Mouse (Mus musculus) G1E (cell line): ENCODE data around the gene Lsr.
"Not testable (repeated sequence)": the region's sequence is repeated elsewhere in the genome, so short reads cannot be mapped to it uniquely, and the experiment has no call there.

ENCODE experiments used
- CTCF ChIP-seq: IDR thresholded peaks from 2 replicates; pipeline ENCODE4 v1.5.1; 2012; ENCODE audit warnings: low read depth, low read length, inconsistent platforms, mixed read lengths
- POLR2AphosphoS5 ChIP-seq: IDR thresholded peaks from 2 replicates; pipeline ENCODE4 v1.6.1; 2012; ENCODE audit warnings: low read depth, low read length, inconsistent platforms; ENCODE audit not compliant: insufficient replicate concordance
- TAL1 ChIP-seq: conservative IDR thresholded peaks from 2 replicates; pipeline ENCODE4 v1.6.1; 2012; ENCODE audit warnings: low read depth, low read length, inconsistent platforms, mixed read lengths

DNA sequence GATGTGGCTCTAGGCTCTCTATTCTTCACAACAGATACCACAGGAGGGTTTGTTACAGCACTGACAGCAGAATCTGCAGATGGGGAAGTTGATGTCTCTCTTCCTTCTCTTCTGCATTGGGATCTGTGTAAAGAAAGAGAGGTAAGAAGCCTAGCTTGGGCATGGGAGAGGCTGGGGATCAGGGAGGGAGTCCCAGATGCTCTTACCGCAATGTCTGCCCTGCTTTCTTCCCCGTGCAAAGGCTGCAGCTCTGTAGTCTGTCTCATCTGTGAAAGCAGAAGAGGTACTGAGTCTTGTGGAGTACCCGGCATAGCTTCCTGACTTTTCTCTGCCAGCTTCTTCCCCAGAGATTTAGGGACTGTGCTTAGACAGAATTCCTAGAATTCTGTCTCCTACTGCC is 50.8 kb downstream of the Lsr start:
- TF ChIP-seq CTCF, POLR2AphosphoS5, TAL1: not testable (repeated sequence)
